Mouse (Mus musculus) thymus, postnatal 36 days (tissue): ENCODE results near the gene Rnf141.

Experiments
- DNase-seq, 2 experiments: peaks; one replicate each; pipeline ENCODE4 v3.0.0; 2022; ENCODE audit warnings: mixed read lengths in 2 of 2

The Rnf141 gene

GRCm38 (mm10) chr7:110823995-110824953, 20.0 kb downstream of the Rnf141 start:
- no peak for DNase-seq

DNA sequence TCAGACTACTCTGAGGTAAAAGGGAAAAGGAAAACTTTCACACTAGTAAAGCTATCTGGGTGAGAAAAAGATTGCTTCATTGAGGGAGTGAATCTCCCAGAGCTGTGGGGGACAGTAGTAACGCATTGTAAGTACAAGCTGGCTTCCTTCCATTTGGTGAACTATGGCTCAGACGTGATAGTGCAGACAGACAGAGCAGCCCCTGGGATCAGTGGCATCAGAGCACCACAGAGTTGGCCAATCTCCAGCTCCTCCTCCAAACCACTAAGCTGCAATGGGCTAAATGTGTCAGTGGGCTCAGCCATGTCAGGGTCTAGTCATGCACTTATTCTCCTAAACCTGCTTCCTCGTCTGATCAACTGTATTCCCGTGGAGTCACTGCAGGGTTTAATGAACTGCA, 20.7 kb downstream of the Rnf141 start:
- no peak for DNase-seq

DNA sequence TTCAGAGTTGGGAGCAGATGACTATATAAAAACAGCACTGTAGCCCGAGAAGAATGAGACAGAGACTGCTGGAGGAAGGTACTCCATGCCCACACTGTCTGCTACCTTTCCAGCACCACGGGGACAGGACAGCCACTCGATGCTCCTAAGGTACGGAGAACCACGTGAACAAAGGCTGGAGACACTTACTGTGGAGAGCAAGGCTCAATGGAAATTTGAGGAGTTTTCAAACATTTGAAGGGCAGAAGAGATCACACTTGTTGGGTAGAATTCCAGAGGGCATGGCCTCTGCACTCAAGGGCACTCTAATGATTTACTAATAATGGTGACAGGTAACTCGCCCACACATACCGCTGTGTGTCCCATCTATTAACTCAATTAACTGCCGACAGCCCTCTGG, 21.2 kb downstream of the Rnf141 start:
- no peak for DNase-seq

DNA sequence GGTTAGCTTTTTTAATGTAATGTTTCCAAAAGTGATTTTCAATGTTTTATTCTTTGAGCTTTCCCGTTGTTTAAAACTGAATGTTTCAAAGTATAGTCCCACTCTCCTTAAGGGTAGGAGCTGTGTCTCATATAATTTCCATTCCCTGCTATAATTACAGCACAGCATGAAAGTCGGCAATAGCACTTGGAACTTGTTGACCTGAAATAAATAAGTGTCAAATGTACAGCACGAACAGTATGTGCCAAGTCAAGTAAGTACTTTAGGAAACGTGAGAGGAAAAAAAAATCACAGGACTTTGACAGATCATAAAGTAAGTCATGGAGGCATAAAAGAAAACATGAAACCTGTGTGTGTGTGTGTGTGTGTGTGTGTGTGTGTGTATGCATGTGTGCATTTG, 22.2 kb downstream of the Rnf141 start:
- DNase-seq, result no peak

DNA sequence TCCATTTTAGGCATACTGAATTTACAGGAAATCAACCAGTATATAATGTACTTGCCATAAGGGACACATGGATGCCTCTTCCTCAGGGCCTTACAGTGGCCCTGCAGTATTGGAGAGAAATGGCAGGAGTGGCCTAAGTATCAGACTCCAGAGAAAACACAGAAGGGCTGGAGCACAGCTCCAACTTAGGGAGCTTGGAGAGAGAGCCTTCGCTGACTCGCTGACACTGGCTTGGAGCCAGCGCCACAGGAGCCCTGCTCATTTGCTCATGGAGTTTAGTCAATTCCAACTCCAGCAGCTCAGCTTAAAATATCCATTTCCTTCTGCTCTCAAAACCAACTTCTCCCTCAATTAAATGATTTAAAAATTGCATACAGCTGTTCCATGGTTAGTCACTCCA, 22.6 kb downstream of the Rnf141 start:
- DNase-seq, result no peak

DNA sequence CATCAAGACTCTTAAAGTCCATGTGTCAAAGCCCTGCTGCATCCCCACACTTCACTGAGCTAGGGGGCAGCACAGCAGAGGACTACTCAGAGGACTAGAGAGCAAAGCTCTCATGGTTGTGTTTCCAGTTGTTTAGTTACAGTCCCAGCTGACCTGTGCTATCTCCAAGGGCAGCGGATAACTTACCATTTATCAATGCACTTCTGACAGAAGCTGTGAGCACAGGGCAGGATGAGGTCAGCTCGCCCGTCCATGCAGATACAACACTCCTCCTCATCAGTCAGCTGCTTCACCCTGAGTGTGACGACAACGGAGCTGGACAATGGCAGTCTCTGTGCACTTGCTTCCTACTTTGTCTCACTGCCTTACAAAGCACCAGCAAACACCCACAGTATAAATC, 23.2 kb downstream of the Rnf141 start:
- no peak for DNase-seq

DNA sequence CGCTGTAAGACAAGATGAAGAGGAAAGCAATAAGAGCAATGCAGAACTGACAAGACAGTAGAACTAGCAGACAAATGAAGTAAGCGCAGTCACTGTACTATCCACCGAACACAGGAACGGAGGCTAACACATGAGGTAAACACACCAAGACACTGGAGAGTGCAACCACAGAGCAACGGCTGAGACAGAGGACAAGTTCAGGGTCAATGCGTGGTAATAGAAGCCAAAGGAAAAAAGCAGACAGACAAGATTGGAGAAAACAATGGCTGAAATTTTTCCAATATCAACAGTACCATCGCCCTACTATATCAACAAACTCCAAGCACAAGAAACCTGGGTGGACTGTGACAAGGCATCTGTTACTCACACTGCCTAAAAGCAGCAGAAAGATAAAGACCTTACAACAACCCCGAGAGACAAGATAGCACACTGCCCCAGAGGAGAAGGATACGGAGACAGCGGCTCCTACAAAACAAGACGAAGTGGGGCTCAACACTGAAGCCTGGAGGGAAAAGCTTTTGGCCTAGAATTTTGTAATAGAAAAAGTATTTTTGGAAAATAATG, 25.4 kb downstream of the Rnf141 start:
- no peak for DNase-seq

- no peak for DNase-seq
These were observed 26.1 kb downstream of the Rnf141 start for GRCm38 (mm10) chr7:110818206-110818605.

- DNase-seq, result peak in 1 of 2 experiments; percentile 35
These were observed 28.2 kb downstream of the Rnf141 start for GRCm38 (mm10) chr7:110816037-110816436.

DNA sequence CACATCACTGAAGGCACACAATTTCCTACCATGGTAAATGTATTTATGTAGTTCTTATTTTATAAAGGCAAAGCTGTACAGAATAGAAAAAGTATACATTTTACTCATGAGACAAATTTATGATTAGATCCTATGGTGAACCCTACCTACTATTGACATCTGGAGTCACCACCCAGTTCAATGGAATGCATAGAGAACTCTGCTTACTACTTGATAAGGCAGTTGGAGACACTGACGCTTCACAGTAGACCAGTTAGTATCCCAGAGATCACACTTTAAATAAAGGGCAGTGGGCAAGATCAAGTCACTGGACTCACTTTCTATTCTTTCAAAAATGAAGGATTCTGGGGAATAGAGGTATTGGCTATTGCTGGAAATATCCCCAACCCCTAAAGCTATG, 30.3 kb downstream of the Rnf141 start:
- DNase-seq, result no peak

GRCm38 (mm10) chr7:110811529-110811928, 32.7 kb downstream of the Rnf141 start:
- DNase-seq, result no peak

DNA sequence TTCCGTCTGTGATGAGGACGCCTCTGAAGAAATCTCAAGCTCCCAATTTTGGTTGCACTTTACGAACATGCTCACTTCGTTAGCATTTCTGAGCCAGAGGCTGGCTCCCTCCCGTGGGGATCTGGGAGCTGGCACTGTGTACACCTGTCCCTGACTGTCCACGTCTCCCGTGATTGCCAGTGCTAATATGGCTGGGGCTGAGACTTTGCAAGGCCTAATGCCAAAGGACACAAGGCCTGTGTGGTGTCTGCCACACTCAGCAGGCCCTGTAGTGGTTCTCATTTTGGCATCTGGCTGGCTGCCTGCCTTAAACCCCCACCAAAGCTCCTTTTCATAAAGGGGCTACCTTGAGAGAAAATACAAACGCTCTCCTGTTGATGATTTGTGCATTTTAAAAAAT, 33.3 kb downstream of the Rnf141 start:
- no peak for DNase-seq

GRCm38 (mm10) chr7:110809585-110810557, 34.4 kb downstream of the Rnf141 start:
- DNase-seq, result no peak

GRCm38 (mm10) chr7:110808962-110809361, 35.3 kb downstream of the Rnf141 start:
- DNase-seq, result no peak

DNA sequence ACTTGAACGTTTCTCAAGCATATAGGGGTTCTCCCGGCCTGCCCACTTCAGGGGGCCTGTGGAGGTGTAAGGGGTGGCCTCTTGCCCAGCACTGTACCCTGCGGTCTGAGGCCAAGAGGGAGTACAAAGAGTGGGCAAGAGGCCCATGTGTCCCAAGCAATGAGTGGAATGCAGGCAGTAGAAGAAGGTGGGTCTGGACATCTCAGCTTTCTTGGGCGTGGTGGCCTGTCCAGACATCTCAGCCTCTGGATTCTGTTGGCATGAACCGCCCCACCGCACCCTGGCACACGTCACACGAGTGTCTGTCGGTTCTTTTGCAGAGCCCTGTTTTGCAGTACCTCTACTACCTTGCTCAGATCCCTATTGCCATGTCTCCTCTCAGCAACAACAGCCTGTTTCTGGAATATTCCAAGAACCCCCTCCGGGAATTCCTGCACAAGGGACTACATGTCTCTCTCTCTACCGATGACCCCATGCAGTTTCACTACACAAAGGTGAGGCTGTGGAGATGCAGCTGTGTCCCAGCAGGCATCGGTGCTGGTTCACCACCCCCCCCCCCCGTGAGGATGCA, 36.7 kb downstream of the Rnf141 start:
- no peak for DNase-seq

DNA sequence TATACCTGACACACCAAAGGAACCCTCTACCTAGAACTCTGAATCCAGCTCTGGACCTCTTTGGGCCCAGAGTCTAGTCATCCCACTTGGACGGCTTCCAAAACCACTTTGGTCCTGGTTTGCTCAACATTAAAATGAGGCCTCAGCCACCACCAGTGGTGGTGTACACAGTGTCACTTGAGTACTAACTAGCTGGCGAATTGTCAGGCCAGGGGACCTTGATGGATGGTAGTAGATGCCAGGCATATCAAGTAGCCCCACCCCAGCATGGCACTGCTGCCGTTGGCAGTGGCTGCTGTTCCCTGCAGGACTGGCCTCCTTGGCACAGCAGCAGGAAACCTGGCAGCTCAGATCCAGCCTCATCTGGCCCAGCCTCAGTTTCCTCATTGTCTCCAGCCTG, 40.0 kb downstream of the Rnf141 start:
- DNase-seq, result no peak

DNA sequence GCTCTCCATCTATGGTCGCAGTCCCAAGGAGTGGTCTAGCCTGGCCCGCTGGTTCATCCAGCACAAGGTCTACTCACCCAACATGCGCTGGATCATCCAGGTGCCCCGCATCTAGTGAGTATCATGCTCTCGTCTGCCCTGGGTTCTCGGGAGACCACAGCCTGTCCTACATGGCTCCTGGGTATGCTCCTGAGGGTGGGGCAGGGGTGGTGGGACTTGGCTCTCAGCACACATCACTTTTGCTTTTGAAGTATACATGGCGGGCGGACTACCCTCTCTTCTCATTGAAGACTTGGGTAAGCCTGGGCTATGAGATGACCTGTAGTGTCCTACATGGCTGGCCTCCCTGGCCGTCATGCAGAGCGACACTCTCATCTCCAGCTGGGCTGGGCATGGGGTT, 41.1 kb downstream of the Rnf141 start:
- DNase-seq, result no peak

DNA sequence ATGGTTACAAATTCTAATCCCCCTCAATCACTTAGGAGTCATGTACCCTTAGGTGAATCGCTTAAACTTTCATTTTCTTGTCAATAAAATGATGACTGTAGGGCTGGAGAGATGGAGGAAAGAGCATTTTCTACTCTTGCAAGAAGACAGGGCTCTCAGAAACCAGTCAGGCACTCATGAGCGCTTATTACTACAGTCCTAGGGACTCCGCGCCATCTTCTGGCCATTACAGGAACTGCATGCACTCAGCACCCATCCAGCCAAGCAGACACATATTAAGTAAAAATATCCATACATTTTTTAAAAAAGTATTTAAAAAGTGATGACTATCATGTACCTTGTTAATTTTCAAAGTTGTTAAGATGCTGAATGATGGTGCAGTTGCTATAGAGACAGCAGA, 43.2 kb downstream of the Rnf141 start:
- DNase-seq, result peak; percentile 66 to 73

DNA sequence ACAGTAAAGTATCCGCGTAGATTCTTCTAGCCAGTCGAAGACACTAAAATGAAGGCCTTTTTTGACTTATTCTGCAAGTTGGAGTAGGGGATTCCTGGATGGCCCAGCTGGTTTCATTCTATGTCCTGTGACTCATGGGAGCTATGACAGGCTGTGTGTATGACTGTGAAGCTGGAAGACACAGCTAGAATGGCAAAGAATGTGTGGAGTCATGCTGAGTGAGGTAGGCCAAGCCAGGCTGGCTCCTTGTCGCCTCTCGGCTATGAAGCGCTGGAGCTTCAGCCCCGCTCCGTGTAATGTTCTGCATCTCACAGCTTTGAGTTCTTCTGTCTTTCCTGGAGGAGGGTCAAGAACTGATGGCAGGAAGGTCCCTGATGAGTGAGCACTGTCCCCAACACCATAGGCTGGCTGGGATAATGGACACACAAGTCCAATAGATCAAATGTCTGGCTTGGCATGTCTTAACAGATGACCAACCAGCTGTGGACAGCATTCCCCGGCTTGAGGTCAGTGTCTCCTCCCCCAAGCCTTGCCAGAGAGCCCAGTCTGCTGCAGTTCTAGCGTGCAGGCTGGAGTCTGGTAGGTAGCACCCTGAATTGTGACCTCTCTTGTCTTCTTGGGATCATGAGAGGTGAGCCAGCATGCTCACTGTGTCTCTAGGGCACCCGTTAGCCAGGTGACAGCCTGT, 46.4 kb downstream of the Rnf141 start:
- DNase-seq, result no peak

DNA sequence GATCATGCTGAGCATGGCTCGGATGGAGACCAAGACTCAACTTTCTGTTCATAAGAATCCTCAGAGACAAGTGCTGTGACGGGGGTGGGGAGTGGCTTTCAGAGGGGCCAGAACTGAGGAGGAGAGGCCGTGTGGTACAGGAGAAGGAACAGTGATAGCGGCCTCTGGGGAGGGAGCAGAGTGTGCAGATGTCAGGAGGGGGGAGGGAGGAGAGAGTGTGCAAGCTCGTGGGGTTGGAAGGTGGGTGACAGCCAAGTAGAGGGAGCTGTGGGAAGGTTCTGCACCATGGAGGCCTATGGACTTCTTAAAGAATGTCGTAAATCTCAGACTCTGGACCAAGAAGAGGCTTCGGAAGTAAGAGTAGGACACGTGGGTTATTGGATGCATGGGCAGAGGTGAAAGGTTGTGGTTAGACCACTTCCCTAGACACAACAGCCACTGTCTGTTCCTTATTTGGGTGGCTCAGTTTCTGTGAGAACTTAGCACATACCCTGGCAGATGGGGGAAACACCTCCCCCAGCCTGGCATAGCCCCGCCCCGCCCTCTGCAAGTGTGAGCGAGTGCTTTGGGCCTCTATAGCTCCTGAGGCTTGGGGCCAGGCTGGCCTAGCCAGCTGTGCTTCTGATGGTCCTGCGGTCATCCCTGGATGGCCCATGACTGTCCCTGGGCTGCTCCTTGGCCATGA, 47.7 kb downstream of the Rnf141 start:
- peak; percentile 65 to 77 for DNase-seq

- DNase-seq, result no peak
These were observed 49.5 kb downstream of the Rnf141 start for GRCm38 (mm10) chr7:110794722-110795121.

DNA sequence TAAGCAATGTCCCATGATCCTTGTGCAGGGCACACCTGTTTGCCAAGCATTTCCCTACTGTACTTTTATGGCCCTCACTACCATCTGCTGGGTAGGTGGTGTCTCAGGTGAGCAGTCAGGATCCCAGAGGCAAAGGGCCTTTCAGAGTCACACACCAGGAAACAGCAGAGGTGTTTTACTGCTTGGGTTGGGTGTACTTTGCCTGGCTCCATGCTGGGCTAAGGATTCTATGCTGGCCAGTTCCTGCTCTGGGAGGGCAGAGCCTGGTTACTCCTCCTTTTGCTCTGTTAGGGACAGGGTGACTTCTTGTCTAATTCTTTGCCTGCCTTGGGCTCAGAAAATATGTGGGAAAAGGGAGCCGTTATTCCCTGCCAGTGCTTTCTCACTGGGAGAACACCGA, 51.4 kb downstream of the Rnf141 start:
- no peak for DNase-seq
